16 mouse cellular contexts compared by ENCODE assay signal in the genomic region with DNA sequence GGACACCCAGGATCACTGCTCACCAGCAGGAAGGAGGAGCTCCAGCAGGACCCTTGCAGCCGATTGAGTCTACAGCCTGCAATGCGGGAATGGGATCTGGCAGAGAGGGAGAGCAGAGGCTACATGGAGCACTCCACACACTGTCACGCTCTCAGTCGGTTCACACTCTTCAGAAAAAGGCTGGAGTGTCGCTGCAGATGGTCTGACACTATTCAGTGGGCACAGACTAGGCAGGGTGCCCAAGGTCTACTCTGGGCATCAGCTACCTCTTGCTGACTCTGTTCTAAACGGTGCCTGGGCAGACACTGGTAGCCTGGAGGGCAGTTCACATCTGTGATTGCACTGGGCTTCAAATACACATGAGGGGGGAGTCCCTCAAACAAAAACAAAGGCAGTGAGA.
DNase-seq lines count a peak whose midpoint lies in the region; ATAC-seq lines count a peak whose summit lies in the region.
"Had no signal": no experiment of that assay in that cellular context is flagged by ENCODE, and none has a peak within 500 bp of the region (broad histone marks: within the 10 kb centered on the region; RNA-seq: fewer than 3 reads in every experiment).

No protein-coding gene starts in this region.

- WGBS in forebrain, embryonic 16.5 days: 57% methylated on average over 6 of the region's 6 CpGs

- intact Hi-C loops in left cerebral cortex, postnatal 25 days (cut with DNase I): no loop called here

- no peak for DNase-seq in frontal cortex, postnatal 25 days (ENCODE audit: low spot score in 2 of 2)
- DNase-seq in left cerebral cortex, adult 18-20 months (ENCODE audit: low spot score in 2 of 2): peak; percentile 27 to 49
- DNase-seq in left cerebral cortex, adult 11 months (ENCODE audit: low spot score): no peak
- DNase-seq in left cerebral cortex, postnatal 25 days (ENCODE audit: low spot score in 2 of 2): peak; percentile 23 to 74
- no peak for DNase-seq in testis, postnatal 10 days (ENCODE audit: low spot score)
- DNase-seq: adrenal gland, postnatal 25 days; kidney, adult 9 months; lung, postnatal 36 days; retina, postnatal 1 day; thymus, adult 18-20 months had no signal

- ATAC-seq in frontal cortex, adult (ENCODE audit: low TSS enrichment): peak; percentile 64
- ATAC-seq in forebrain, embryonic 16.5 days: peak; percentile 78
- ATAC-seq: midbrain, embryonic 13.5 days had no signal

- no peak overlapping the region for H3K9ac ChIP-seq in forebrain, embryonic 16.5 days (replicated peaks; ENCODE audit: low read depth, low read length)
- H3K9ac ChIP-seq: hindbrain, embryonic 15.5 days; limb, embryonic 12.5 days; midbrain, embryonic 13.5 days had no signal

- H3K36me3 ChIP-seq in forebrain, embryonic 16.5 days (ENCODE audit: control insufficient read depth, insufficient read depth): no peaks in the 10 kb centered on the region
- H3K36me3 ChIP-seq: heart, embryonic 10.5 days; hindbrain, embryonic 15.5 days; limb, embryonic 12.5 days; midbrain, embryonic 13.5 days had no signal

- no peak overlapping the region for H3K27ac ChIP-seq in forebrain, embryonic 16.5 days (ENCODE audit: low read length)
- H3K27ac ChIP-seq: heart, embryonic 10.5 days; hindbrain, embryonic 15.5 days; limb, embryonic 12.5 days had no signal

- no peaks in the 10 kb centered on the region for H3K27me3 ChIP-seq in forebrain, embryonic 16.5 days (replicated peaks; ENCODE audit: control insufficient read depth, insufficient read depth, low read length)
- H3K27me3 ChIP-seq: hindbrain, embryonic 15.5 days; midbrain, embryonic 13.5 days had no signal

- no peaks in the 10 kb centered on the region for H3K9me3 ChIP-seq in forebrain, embryonic 16.5 days (ENCODE audit: control insufficient read depth, low read length)
- H3K9me3 ChIP-seq: heart, embryonic 10.5 days; hindbrain, embryonic 15.5 days; limb, embryonic 12.5 days; midbrain, embryonic 13.5 days had no signal

- H3K4me1 ChIP-seq in forebrain, embryonic 16.5 days (replicated peaks; ENCODE audit: control insufficient read depth, insufficient read depth, low read length): peaks cover 7% of the 10 kb centered on the region; the same call in 1 of the 2 replicates

- H3K4me2 ChIP-seq in forebrain, embryonic 16.5 days (ENCODE audit: low read length): no peak overlapping the region
- H3K4me2 ChIP-seq: hindbrain, embryonic 15.5 days; limb, embryonic 12.5 days; midbrain, embryonic 13.5 days had no signal

- H3K4me3 ChIP-seq in forebrain, embryonic 16.5 days (replicated peaks; ENCODE audit: low read length): no peak overlapping the region
- H3K4me3 ChIP-seq: heart, embryonic 10.5 days; hindbrain, embryonic 15.5 days; limb, embryonic 12.5 days; midbrain, embryonic 13.5 days had no signal

Comparison
In these comparisons a context has a peak if more than half of its experiments do, and no peak if none do; other contexts are left out.
1. DNase-seq: peak in left cerebral cortex, adult 18-20 months (2 of 2) and left cerebral cortex, postnatal 25 days (2 of 2); none in frontal cortex, postnatal 25 days (0 of 2), left cerebral cortex, adult 11 months (single experiment) and testis, postnatal 10 days (single experiment).